Mouse (Mus musculus): Measurements from ENCODE around the gene Acp4. TPM values are rescaled to one million over a fixed set of nuclear protein-coding genes. Genes with fewer than 3 reads are reported as not detected.

Acp4 gene
- total and polyA plus RNA-seq, 2 experiments from 2014 or later = not detected

GRCm38 (mm10) chr7:44274096-44274495, 16.9 kb upstream of the Acp4 start:
- Histone ChIP-seq H3K4me3 (ENCODE audit: low read depth, low read length) (no peak overlapping the region), H3K9ac (replicated peaks; ENCODE audit: low read depth, low read length) (no peak overlapping the region), H3K9me3 (replicated peaks; ENCODE audit: control insufficient read depth, low read length) (no peaks in the 10 kb centered on the region), H3K4me2 (ENCODE audit: low read depth, low read length) (no peak overlapping the region), H3K36me3 (replicated peaks; ENCODE audit: control insufficient read depth, insufficient read depth, low read length) (no peaks in the 10 kb centered on the region), H3K27me3 (ENCODE audit: control insufficient read depth, insufficient read depth, low read length) (0 out of 2 replicates have a peak, but pooled peaks cover 15% of the 10 kb centered on the region), H3K4me1 (ENCODE audit: control insufficient read depth, insufficient read depth) (no peaks in the 10 kb centered on the region), H3K27ac (ENCODE audit: low read depth) (no peak overlapping the region)
- DNase-seq (ENCODE audit: low spot score) = no peak
- WGBS = 22% methylated on average over 11 of the region's 11 CpGs
- TF ChIP-seq EP300 (IDR thresholded peaks at IDR 0.05; ENCODE audit: low read depth) = no peak
- TF ChIP-seq CTCF (IDR thresholded peaks at IDR 0.05; ENCODE audit: low read depth) = no peak
- ATAC-seq (ENCODE audit: insufficient read depth, low read depth) = no peak

GRCm38 (mm10) chr7:44273446-44273845, 16.3 kb upstream of the Acp4 start:
- Histone ChIP-seq H3K4me2 (ENCODE audit: low read depth, low read length) (no peak overlapping the region), H3K27me3 (ENCODE audit: control insufficient read depth, insufficient read depth, low read length) (0 out of 2 replicates have a peak, but pooled peaks cover 15% of the 10 kb centered on the region)
- ATAC-seq (ENCODE audit: insufficient read depth, low read depth) = no peak

GRCm38 (mm10) chr7:44272546-44272945, 15.4 kb upstream of the Acp4 start:
- no peak overlapping the region for H3K4me3 ChIP-seq (ENCODE audit: low read depth, low read length)
- no peak overlapping the region for H3K27ac ChIP-seq (ENCODE audit: low read depth)
- ATAC-seq (ENCODE audit: insufficient read depth, low read depth) = no peak
- no peak overlapping the region for H3K9ac ChIP-seq (replicated peaks; ENCODE audit: low read depth, low read length)
- H3K9me3 ChIP-seq (replicated peaks; ENCODE audit: control insufficient read depth, low read length) = no peaks in the 10 kb centered on the region
- H3K27me3 ChIP-seq (ENCODE audit: control insufficient read depth, insufficient read depth, low read length) = peaks cover 19% of the 10 kb centered on the region; the same call in 1 of the 2 replicates
- no peaks in the 10 kb centered on the region for H3K36me3 ChIP-seq (replicated peaks; ENCODE audit: control insufficient read depth, insufficient read depth, low read length)
- no peak for TF ChIP-seq EP300 (IDR thresholded peaks at IDR 0.05; ENCODE audit: low read depth)
- TF ChIP-seq CTCF (IDR thresholded peaks at IDR 0.05; ENCODE audit: low read depth) = no peak
- no peak for DNase-seq (ENCODE audit: low spot score)
- no peak overlapping the region for H3K4me2 ChIP-seq (ENCODE audit: low read depth, low read length)
- no peaks in the 10 kb centered on the region for H3K4me1 ChIP-seq (ENCODE audit: control insufficient read depth, insufficient read depth)
- WGBS = 83% methylated on average over 7 of the region's 7 CpGs

More at GRCm38 (mm10) chr7:44273446-44273845, 16.3 kb upstream of the Acp4 start:
- WGBS = 56% methylated on average over 7 of the region's 7 CpGs
- Histone ChIP-seq H3K36me3 (replicated peaks; ENCODE audit: control insufficient read depth, insufficient read depth, low read length) (no peaks in the 10 kb centered on the region), H3K27ac (ENCODE audit: low read depth) (no peak overlapping the region), H3K4me1 (ENCODE audit: control insufficient read depth, insufficient read depth) (no peaks in the 10 kb centered on the region), H3K4me3 (ENCODE audit: low read depth, low read length) (no peak overlapping the region), H3K9me3 (replicated peaks; ENCODE audit: control insufficient read depth, low read length) (no peaks in the 10 kb centered on the region), H3K9ac (replicated peaks; ENCODE audit: low read depth, low read length) (no peak overlapping the region)
- TF ChIP-seq EP300 (IDR thresholded peaks at IDR 0.05; ENCODE audit: low read depth) = no peak
- TF ChIP-seq CTCF (IDR thresholded peaks at IDR 0.05; ENCODE audit: low read depth) = no peak
- no peak for DNase-seq (ENCODE audit: low spot score)

GRCm38 (mm10) chr7:44271309-44271708, 14.1 kb upstream of the Acp4 start:
- no peak for DNase-seq (ENCODE audit: low spot score)
- H3K36me3 ChIP-seq (replicated peaks; ENCODE audit: control insufficient read depth, insufficient read depth, low read length) = no peaks in the 10 kb centered on the region
- no peak for ATAC-seq (ENCODE audit: insufficient read depth, low read depth)
- TF ChIP-seq CTCF (IDR thresholded peaks at IDR 0.05; ENCODE audit: low read depth) = no peak
- no peak for TF ChIP-seq EP300 (IDR thresholded peaks at IDR 0.05; ENCODE audit: low read depth)
- H3K4me3 ChIP-seq (ENCODE audit: low read depth, low read length) = no peak overlapping the region
- H3K27ac ChIP-seq (ENCODE audit: low read depth) = no peak overlapping the region
- WGBS = 64% methylated on average over 2 of the region's 2 CpGs
- H3K27me3 ChIP-seq (ENCODE audit: control insufficient read depth, insufficient read depth, low read length) = peaks cover 19% of the 10 kb centered on the region; the same call in 1 of the 2 replicates
- no peaks in the 10 kb centered on the region for H3K9me3 ChIP-seq (replicated peaks; ENCODE audit: control insufficient read depth, low read length)
- no peak overlapping the region for H3K4me2 ChIP-seq (ENCODE audit: low read depth, low read length)
- H3K4me1 ChIP-seq (ENCODE audit: control insufficient read depth, insufficient read depth) = no peaks in the 10 kb centered on the region
- H3K9ac ChIP-seq (replicated peaks; ENCODE audit: low read depth, low read length) = no peak overlapping the region

GRCm38 (mm10) chr7:44269397-44269796, 12.2 kb upstream of the Acp4 start:
- no peak for DNase-seq (ENCODE audit: low spot score)
- no peaks in the 10 kb centered on the region for H3K9me3 ChIP-seq (replicated peaks; ENCODE audit: control insufficient read depth, low read length)
- no peak overlapping the region for H3K9ac ChIP-seq (replicated peaks; ENCODE audit: low read depth, low read length)
- H3K27me3 ChIP-seq (ENCODE audit: control insufficient read depth, insufficient read depth, low read length) = peaks cover 15% of the 10 kb centered on the region; the same call in 1 of the 2 replicates
- no peaks in the 10 kb centered on the region for H3K4me1 ChIP-seq (ENCODE audit: control insufficient read depth, insufficient read depth)
- H3K4me3 ChIP-seq (ENCODE audit: low read depth, low read length) = no peak overlapping the region
- 78% methylated on average over 2 of the region's 2 CpGs for WGBS
- H3K27ac ChIP-seq (ENCODE audit: low read depth) = no peak overlapping the region
- ATAC-seq (ENCODE audit: insufficient read depth, low read depth) = no peak
- H3K4me2 ChIP-seq (ENCODE audit: low read depth, low read length) = no peak overlapping the region
- no peaks in the 10 kb centered on the region for H3K36me3 ChIP-seq (replicated peaks; ENCODE audit: control insufficient read depth, insufficient read depth, low read length)
- TF ChIP-seq EP300 (IDR thresholded peaks at IDR 0.05; ENCODE audit: low read depth) (no peak), CTCF (IDR thresholded peaks at IDR 0.05; ENCODE audit: low read depth) (no peak)

- H3K27me3 ChIP-seq (ENCODE audit: control insufficient read depth, insufficient read depth, low read length) = peaks cover 12% of the 10 kb centered on the region; the same call in 1 of the 2 replicates
- ATAC-seq (ENCODE audit: insufficient read depth, low read depth) = no peak
- H3K4me1 ChIP-seq (ENCODE audit: control insufficient read depth, insufficient read depth) = no peaks in the 10 kb centered on the region
- no peaks in the 10 kb centered on the region for H3K9me3 ChIP-seq (replicated peaks; ENCODE audit: control insufficient read depth, low read length)
- H3K4me3 ChIP-seq (ENCODE audit: low read depth, low read length) = no peak overlapping the region
- WGBS = 71% methylated on average over 11 of the region's 11 CpGs
- TF ChIP-seq CTCF (IDR thresholded peaks at IDR 0.05; ENCODE audit: low read depth) = no peak
- no peak for TF ChIP-seq EP300 (IDR thresholded peaks at IDR 0.05; ENCODE audit: low read depth)
- no peak for DNase-seq (ENCODE audit: low spot score)
- no peak overlapping the region for H3K9ac ChIP-seq (replicated peaks; ENCODE audit: low read depth, low read length)
- no peak overlapping the region for H3K27ac ChIP-seq (ENCODE audit: low read depth)
- no peaks in the 10 kb centered on the region for H3K36me3 ChIP-seq (replicated peaks; ENCODE audit: control insufficient read depth, insufficient read depth, low read length)
- H3K4me2 ChIP-seq (ENCODE audit: low read depth, low read length) = no peak overlapping the region
Measured at GRCm38 (mm10) chr7:44268117-44268516, 10.9 kb upstream of the Acp4 start.
